Mouse (Mus musculus) cerebellum, postnatal 25 days (tissue): ENCODE measurements around the gene Klhl11.
A peak's percentile ranks its signal among the peaks of the same experiment; 100 is the strongest.

Experiments
- DNase-seq, 2 experiments: peaks; one replicate each; pipeline ENCODE4 v3.0.0; 2021; ENCODE audit warnings: mixed read lengths in 2 of 2

The Klhl11 gene

DNA sequence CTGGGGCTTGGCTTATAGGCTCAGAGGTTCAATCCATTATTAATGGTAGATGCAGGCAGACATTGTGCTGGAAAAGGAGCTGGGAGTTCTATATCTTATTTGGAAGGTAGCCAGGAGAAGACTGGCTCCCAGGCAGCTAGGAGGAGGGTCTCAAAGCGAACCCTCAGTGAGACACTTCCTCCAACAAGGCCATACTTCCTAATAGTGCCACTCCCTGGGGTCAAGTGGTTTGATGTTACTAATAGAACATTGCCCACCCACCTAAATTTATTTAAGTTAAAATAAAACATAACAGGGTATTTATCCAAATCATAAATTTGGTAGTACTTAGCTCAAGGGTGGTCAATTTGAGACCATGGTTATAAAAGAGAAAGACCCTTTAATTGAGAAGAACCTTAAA lies 6.7 kb downstream of the Klhl11 start:
- DNase-seq, result no peak

DNA sequence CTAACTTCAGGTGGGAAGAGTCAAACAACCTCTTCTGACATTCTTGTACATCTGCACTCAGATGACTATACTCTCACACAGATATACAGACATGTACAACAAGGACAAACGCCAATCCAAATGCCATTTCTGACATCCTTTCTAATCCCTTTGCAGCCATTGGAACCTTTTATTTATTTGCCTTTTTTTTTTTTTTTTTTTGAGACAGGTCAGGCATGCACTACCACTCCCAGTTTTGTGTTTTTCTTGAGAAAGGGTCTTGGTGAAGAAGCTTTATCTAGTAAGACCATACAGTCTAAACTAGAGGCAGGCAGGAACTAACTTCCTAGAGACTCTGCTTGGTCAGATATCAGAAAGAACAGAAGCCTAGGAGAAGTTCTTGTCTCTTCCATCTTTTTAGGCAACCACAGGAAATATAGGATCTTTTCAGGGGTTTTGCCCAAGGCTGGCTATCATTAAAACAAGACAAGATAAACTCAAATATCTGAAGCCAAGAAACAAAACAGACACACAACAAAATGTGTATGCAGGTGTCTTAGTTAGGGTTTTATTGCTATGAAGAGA lies 7.2 kb downstream of the Klhl11 start:
- DNase-seq, result no peak

DNA sequence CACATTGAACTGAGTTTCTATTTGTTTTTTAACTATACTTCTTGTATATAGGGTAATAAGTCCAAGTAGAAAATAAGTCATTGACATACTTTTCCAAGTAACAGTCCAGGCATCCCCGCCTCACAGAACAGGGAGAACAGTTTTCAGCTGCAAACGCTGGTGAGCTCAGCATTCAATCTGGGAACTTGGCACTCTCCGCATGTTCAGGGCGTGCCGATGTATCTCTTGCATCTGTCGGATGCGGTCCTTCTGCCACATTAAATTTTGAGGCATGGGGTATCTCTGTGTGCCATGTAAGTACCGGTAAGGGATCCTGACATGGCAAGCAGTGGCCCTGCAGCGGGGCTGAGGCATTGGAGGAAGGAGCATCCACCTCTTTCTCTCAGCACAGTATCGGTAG lies 9.8 kb downstream of the Klhl11 start:
- DNase-seq, result peak; percentile 17 to 18

DNA sequence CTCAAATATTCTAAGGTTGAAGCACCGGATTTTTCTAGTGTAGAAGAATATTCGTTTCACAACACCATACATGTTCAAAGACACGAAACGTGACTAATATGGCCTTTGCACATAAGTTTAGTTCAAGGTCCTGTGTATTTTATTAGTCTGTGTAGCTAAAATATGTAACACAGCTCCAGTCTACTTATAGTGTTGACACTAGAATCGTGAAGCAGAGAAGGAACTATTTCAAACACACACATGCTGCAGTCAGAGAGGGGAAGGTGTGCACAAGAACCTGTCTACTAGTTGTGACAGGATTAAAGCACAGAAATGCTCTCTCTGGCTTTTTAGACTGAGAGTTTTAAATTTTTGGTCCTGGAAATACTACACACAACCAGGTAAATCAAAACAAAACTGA lies 14.8 kb downstream of the Klhl11 start:
- no peak for DNase-seq

DNA sequence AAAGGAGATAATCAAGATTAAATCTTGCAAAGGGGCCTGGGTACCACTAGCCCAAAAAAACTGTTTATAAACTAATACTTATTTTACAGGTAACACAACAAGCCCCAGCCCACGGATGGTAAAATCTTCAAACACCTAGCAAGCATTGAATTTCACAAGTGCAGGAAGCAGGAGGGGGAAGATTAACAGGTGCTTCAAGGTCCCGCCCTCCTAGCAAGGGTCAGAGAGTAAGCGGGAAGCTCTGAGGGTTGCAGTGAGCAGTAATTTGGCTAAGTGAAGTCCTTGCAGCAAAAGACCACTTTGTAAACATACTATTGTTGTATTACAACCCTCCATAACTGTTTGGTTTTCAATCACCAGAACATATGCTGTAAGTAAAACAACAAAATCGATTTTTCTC lies 15.3 kb downstream of the Klhl11 start:
- no peak for DNase-seq

DNA sequence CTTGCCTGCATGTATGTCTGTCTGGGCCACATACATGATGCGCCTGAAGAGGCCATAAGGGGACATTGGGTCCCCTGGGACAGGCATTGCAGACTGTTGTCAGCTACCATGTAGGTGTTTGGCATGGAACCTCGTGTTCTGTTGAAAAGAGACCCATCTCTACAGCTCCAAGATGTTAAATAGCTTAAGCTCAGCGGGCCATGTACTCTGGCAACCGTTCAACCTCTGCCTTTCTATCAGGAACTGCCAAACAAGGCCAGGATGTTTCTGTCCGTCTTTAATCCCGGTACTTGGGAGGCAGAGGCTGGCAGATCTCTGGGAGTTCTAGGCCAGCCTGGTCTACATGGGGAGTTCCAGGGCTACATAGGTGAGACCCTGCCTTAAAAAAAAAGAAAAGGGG lies 29.9 kb downstream of the Klhl11 start:
- no peak for DNase-seq

- no peak for DNase-seq
Measured at GRCm38 (mm10) chr11:100441797-100442196, 30.7 kb downstream of the Klhl11 start, which contains the start of the genes Nt5c3b and Klhl10. Gene Nt5c3b, minus strand, starts transcription at chr11:100441808. Gene Klhl10, plus strand, starts transcription at chr11:100441917.

DNA sequence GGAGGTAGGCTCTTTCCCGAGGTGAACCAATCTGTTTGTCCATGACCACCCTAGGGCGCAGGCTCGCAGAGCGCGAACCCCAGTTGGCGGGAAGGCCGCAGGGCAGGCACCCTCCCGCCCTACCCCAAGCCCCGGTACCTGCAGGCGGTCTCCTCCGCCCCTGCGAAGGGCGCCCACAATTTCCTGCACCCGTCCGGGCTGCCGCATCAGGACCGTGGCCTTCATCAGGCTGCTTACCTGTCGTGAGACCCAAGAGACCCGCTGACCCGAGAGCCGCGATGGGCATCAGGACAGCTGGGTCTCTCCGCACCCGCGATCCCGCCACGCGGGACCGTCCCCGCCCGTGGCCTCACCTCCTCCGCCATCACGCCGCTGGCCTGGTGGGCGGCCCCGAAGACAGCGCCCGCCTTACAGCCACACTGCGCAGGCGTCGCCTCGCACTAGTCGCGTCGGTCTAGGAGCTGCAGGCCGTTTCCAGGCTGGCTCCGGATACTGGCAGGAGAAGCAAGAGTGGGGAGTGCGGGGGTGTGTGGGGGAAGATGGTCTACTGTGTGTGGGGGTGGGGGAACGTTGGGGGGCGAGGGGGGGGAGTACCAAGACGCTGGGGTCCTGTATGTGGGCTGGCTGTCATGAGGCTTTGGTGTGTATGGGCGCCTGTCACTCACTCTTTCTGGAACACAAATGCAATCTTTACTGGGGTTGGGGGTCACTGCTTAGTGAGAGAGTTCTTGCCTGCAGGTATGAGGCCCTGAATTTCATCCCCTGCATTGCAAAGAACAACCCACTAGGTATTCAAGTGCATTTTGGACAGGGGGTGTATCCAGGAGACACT lies 31.6 kb downstream of the Klhl11 start:
- peak; percentile 88 to 92 for DNase-seq

GRCm38 (mm10) chr11:100437901-100438300 lies 34.6 kb downstream of the Klhl11 start:
- no peak for DNase-seq

DNA sequence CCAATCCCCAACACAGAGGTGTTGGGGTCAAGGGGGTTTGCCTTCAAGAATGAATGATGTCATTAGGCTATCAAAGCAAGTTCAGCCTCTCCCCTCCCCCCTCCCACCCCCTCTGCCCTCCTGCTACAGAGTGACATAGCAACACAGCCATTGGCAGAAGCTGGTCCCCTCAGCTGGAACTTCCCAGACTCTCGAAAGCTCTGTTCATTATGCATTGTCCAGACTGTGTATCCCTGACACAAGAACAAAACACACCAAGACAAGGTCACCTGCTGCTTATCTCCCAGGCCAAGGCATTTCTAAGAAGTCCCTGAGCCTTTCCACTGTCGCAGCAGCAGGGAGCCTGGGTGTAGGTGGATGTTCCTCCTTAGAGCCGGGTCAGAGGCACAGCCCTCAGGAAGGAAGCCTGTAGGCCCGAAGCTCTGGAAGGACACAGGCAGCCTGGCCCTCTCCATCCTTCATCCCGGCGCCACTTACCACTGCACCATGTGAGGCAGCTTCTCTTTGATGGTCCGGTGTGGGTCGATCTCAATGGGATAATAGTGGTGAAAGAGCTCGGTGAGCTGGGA lies 36.8 kb downstream of the Klhl11 start:
- no peak for DNase-seq

- no peak for DNase-seq
Measured at GRCm38 (mm10) chr11:100432002-100432401, 40.5 kb downstream of the Klhl11 start.

- peak; percentile 35 to 52 for DNase-seq
Measured at GRCm38 (mm10) chr11:100430052-100430451, 42.5 kb downstream of the Klhl11 start.

- DNase-seq, result peak; percentile 34 to 63
Measured at GRCm38 (mm10) chr11:100428612-100429199, 43.8 kb downstream of the Klhl11 start.

DNA sequence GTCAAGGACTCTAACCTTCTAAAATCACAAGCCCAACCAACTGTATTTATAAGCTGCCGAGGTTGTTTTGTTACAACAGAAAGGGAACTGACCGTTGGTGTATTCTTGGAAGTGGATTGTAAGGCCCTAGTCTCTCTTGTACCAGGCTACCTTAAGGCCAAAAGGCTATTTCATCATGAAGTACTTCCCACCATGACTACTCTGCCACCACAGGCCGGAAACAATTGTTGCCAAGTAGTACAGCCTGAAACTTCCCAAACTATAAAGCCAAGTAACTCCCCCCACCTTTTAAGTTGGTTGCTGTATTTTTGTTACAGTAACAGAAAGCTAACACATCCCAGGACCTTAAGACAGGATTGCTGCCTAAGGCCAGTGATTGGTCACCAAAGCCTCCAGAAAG lies 45.7 kb downstream of the Klhl11 start:
- no peak for DNase-seq

GRCm38 (mm10) chr11:100425851-100426250 lies 46.7 kb downstream of the Klhl11 start:
- peak; percentile 78 to 90 for DNase-seq

DNA sequence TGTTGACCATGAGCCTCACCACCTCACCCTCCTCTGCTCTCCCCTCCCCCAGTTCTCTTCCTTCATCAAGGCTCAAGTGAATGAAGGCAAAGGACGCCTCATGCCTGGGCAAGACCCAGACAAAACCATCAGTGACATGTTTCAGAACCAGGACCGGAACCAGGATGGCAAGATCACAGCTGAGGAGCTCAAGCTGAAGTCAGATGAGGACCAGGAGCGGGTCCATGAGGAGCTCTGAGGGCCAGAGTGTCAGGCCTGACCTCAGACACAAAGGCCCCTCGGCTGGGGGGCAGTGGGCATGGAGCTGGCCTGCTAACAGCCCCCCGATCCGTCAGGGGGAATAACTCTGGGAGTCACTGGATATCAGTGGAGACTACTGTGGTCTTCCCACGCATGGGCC lies 48.7 kb downstream of the Klhl11 start:
- DNase-seq, result no peak

- no peak for DNase-seq
Measured at GRCm38 (mm10) chr11:100421537-100421936, 51.0 kb downstream of the Klhl11 start.

- peak in 1 of 2 experiments; percentile 29 for DNase-seq
Measured at GRCm38 (mm10) chr11:100414914-100415822, 57.4 kb downstream of the Klhl11 start, which contains the start of gene Fkbp10. Gene Fkbp10, plus strand, starts transcription at chr11:100415697.

DNA sequence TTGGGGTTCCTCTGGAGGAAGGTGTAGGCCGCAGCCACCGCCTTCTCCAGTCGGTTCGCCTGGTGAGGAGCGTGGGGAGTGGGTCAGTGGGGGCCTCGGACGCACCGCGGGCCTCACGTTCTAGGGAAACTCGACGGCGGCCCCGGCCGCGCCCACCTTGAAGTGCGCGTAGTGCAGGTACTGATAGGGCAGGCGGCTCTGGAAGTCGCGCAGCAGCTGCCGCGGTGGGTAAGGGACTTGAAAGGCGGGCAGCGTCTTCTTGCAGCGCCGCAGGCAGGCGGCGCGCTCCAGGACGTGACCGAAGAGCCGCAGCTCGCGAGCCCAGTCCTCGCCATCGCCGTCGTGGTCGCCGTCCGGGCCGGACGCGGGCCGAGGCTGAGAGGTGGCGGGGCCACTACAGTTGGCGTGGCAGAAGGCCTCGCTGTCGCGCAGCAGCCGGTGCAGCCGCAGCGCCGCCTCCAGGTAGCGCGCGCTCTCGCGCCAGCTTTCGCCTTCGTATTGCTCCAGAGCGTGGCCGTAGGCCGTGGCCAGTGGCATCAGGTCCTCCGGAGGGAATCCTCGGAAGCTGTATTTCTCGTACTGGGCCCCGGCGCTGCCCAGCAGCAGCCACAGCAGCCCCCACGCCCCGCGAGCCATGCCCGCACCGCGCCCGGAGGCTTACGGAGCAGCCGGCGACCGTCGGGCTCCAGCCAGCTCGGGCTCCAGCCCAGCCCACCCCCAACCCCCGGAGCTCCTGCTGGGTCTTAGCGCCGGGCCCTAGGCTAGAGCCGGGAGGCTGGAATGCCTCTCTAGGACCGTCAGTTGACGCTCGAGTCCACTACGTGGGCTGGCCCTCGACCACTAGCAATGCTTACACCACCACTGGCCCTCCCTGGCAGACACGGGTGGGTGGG lies 58.3 kb downstream of the Klhl11 start, which contains the start of gene P3h4:
Gene P3h4, minus strand, starts transcription at position 816 of the 893 bp plus-strand sequence.
- peak; percentile 92 to 94 for DNase-seq

- DNase-seq, result no peak
Measured at GRCm38 (mm10) chr11:100413541-100413940, 59.0 kb downstream of the Klhl11 start.
